Mouse (Mus musculus) MEL (cell line): Measurements from ENCODE around the gene Hist1h1c.
"Not testable (repeated sequence)": the region's sequence is repeated elsewhere in the genome, so short reads cannot be mapped to it uniquely, and the experiment has no call there.

Experiments used
- MAX ChIP-seq: IDR thresholded peaks from 2 replicates; pipeline ENCODE4 v1.6.1; 2011; ENCODE audit warnings: low read length, improper control_type of control experiment
- POLR2A ChIP-seq, 2 experiments: IDR thresholded peaks; 2 replicates each; pipeline ENCODE4 v1.6.1; 2011 to 2012; ENCODE audit warnings: low read length in 2 of 2, mild to moderate bottlenecking in 2 of 2, control low read depth in 1 of 2, improper control_type of control experiment in 1 of 2, low read depth in 1 of 2, moderate library complexity in 1 of 2; ENCODE audit not compliant: control insufficient read depth in 1 of 2, insufficient read depth in 1 of 2, poor library complexity in 1 of 2

GRCm38 (mm10) chr13:23752067-23752741 lies 13.6 kb downstream of the Hist1h1c start, which contains the start of gene Hist1h3b:
- TF ChIP-seq POLR2A (IDR thresholded peaks at IDR 0.05; ENCODE audit: control insufficient read depth in 1 of 2, insufficient read depth in 1 of 2, low read depth in 1 of 2, low read length in 2 of 2, poor library complexity in 1 of 2), result peak; percentile 95 to 96; a peak in 3 of 4 replicates
- not testable (repeated sequence) for TF ChIP-seq MAX
